Mouse (Mus musculus) brain, adult 2 months (tissue): Measurements from ENCODE around the gene Zfp933.
"Not testable (repeated sequence)": the region's sequence is repeated elsewhere in the genome, so short reads cannot be mapped to it uniquely, and the experiment has no call there.

ENCODE experiments used
- DNase-seq: peaks from one replicate; pipeline ENCODE4 v3.0.0; 2011; ENCODE audit warnings: low read depth, low spot score

Zfp933 gene

GRCm38 (mm10) chr4:147847614-147848583 is at the start of gene Zfp933:
Zfp933 (minus strand) TSS chr4:147848366.
- peak; percentile 98 for DNase-seq

GRCm38 (mm10) chr4:147897348-147897747 is 49.2 kb upstream of the Zfp933 start:
- peak; percentile 73 for DNase-seq

DNA sequence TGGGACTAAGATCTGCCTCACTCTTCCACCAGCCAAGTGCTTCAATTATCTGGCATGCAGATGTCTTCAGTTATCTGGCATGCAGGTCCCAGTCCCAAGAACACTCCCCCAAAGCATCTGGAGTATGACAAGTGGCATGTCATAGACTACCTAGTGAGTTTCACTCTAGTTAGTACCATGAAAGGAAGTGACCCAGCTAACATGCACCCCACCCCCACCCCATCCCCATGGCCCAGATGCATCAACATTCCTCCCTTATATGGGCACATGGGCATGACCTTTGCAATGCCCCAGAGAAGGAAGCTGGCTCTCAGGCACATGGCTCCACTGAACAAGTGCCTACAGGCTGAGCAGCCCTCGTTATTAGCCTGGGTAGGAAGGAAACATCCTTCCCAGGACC is 48.2 kb upstream of the Zfp933 start:
- DNase-seq, result no peak

- no peak for DNase-seq
These were observed 47.7 kb upstream of the Zfp933 start for GRCm38 (mm10) chr4:147895815-147896330.

DNA sequence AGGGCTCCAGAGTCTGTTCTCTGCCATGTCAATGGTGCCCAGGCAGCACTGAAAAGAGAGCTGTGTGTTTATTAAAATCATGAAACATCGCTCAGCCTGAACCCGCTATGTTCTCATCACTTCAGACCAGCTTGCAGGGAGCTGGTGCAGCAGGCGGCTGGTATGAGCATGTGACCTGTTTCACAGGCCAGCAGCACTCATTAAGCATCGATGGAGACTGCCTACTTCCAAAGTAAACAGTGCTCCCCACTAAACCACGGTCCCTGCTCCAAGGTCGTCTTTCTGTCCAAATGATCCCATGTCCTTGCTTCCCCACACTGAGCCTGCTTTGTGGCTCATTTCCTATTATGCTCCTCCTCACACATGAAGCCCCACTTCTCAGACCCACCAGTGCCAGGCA is 42.2 kb upstream of the Zfp933 start:
- DNase-seq, result peak; percentile 50

DNA sequence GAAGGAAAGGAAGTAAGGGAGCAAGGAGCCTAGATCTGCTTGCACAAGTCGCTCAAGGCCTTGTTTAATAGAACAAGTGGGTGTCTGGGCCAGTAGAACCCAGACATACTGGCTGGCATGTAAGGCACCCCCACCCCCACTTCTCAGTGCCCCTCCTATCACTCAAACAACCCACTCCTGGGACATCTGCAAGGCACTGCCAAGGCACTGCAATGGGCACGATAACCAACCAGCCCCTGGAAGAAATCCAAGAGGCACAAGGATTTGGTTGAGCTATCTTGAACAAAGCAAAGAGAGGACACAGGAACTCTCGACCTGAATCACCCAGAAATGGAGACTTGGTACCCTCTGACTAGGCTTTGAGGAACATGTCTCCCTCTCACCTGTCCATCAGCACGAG is 40.1 kb upstream of the Zfp933 start:
- no peak for DNase-seq

DNA sequence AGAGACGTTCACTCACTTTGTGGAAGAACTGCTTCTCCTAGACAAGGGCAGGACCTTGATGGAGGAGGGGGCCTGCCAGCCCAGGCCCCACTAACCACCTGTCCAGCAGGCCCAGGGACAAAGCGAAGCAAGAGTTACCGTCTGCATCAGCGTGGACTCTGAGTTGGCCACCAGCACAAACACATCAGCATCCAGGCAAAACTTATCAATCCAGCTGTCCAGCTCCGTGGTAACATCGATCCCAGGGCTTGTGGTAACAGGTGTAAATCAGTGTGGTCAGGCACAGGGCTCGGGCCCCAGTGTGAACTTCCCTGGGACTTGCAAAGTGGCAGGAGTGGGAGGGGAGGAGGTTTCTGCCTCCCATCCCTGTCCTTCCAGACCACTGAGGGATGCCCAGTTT is 39.1 kb upstream of the Zfp933 start:
- no peak for DNase-seq

DNA sequence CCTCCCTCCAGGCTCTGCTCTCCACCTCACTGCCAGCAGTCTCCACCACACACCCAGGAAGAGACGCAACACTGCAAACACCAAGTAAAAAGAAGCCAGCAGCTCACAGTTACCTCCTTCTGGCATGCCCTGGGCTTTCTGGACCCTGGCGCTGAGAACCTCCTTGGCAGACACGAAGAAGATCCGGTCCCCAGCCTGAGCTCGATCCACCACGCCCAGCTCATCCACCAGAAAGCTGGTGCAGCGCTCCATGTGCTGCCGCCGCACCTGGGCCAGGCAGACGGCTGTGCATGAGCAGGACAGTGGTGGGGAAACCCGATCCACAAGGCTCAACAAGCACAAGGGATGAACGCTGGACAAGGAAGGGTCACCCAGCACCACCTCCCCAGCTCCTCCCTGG is 38.0 kb upstream of the Zfp933 start:
- no peak for DNase-seq

DNA sequence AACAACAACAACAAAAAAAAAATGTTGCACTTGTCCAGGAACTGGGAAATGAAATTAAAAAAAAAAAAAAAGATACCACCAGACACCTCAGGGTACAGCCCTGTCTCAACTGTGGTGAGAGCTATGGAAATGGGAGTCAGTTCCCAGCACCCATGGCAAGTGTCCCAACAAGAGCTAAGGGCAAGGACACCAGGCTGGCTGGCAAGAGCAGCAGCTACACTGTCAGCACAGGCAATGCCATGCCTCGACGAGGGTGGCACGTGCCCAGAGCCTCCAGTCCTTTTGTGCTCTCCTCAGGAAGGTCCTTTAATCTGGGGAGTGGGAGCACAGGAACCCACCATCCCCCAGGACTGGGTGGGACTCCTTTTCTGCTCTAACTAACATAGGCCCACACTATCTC is 36.0 kb upstream of the Zfp933 start:
- no peak for DNase-seq

GRCm38 (mm10) chr4:147883041-147883440 is 34.9 kb upstream of the Zfp933 start:
- no peak for DNase-seq

- no peak for DNase-seq
These were observed 33.6 kb upstream of the Zfp933 start for GRCm38 (mm10) chr4:147881792-147882191.

GRCm38 (mm10) chr4:147879865-147880264 is 31.7 kb upstream of the Zfp933 start:
- DNase-seq, result no peak

GRCm38 (mm10) chr4:147879456-147879855 is 31.3 kb upstream of the Zfp933 start:
- no peak for DNase-seq

- DNase-seq, result no peak
These were observed 30.4 kb upstream of the Zfp933 start for GRCm38 (mm10) chr4:147878537-147878936.

- no peak for DNase-seq
These were observed 27.8 kb upstream of the Zfp933 start for GRCm38 (mm10) chr4:147875852-147876575.

GRCm38 (mm10) chr4:147869238-147869637 is 21.1 kb upstream of the Zfp933 start:
- no peak for DNase-seq

- DNase-seq, result peak; percentile 99
These were observed 20.4 kb upstream of the Zfp933 start, which contains the start of the genes Miip and Fv1 for GRCm38 (mm10) chr4:147868450-147869031. Miip (minus strand) TSS chr4:147868816. Fv1 (plus strand) TSS chr4:147868979.

DNA sequence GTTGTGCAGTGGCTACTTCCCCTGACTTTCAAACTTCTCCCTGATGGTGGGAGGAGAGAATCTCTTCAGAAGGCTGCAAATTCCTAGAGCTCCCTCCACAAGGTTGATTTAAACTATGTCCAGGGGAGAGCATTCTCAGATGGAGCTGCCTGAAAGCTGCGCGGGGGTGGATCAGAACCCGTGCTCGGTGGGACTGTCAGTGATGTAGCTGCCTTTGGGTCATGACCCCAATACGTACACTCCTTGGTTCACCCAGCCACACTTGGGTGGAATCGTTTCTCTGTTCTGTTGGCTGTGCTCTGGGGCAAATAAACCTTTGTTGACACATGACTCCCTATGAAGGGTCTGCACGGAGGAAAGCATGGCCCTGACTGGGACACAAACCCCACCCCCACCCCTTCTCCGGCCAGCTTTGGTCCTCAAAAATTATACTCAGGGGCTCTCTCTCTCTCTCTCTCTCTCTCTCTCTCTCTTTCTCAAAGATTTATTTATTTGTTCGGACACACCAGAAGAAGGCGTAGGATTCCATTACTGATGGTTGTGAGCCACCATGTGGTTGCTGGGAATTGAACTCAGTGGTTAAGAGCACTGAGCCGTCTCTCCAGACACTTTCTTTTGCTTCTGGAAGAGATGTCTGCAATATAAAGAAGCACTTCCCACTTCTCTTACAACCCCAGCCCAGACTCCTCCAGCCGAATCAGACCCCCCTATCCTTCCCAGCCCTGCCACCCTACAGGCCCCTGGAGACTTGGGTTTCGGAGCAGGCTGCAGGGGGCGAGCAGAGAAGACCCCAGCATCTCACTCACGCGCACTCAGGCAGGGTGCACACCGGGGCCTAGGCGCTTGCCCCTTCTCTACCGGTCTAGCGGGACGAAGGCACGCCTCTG is 19.6 kb upstream of the Zfp933 start:
- DNase-seq, result peak; percentile 47

GRCm38 (mm10) chr4:147866793-147867192 is 18.6 kb upstream of the Zfp933 start:
- DNase-seq, result not testable (repeated sequence)

- DNase-seq, result no peak
These were observed 17.9 kb upstream of the Zfp933 start for GRCm38 (mm10) chr4:147866056-147866455.

- DNase-seq, result no peak
These were observed 17.5 kb upstream of the Zfp933 start for GRCm38 (mm10) chr4:147865651-147866050.
